Mouse (Mus musculus) bone marrow, adult 2 months (tissue): ENCODE measurements around the gene Prorsd1.
"Not testable (repeated sequence)": the region's sequence is repeated elsewhere in the genome, so short reads cannot be mapped to it uniquely, and the experiment has no call there.

Experiments used
- CTCF ChIP-seq: fragments of 200-500 bp; IDR thresholded peaks from 2 replicates; pipeline ENCODE4 v1.5.1; 2011; ENCODE audit warnings: low read length, control low read depth; ENCODE audit not compliant: control insufficient read depth, insufficient read depth
- POLR2A ChIP-seq: fragments of 200-500 bp; IDR thresholded peaks from 2 replicates; pipeline ENCODE4 v1.6.1; 2011; ENCODE audit warnings: low read depth, mild to moderate bottlenecking, control low read depth, low read length, borderline replicate concordance; ENCODE audit not compliant: control insufficient read depth

DNA sequence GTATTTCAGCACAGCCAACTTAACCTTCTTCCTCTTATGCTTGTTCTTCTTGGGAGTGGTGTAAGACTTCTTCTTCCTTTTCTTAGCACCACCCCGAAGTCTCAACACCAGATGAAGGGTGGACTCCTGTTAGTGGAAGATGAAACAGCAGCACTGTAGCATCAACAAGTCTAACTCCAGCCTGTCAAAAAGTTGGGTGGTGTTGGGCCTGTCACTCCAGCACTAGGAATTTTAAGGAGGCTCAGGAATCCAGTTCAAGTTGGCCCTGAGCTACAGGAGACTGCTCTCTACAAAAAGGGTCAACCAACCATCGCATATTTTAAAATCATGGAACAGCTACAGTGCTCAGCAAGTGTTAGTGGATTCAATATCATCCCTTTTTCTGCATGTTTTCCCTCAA lies 31.5 kb upstream of the Prorsd1 start:
- TF ChIP-seq CTCF, POLR2A: not testable (repeated sequence)
